Mouse (Mus musculus) midbrain, postnatal 0 days (tissue): Measurements from ENCODE around the gene Tbxa2r. TPM values are rescaled to one million over a fixed set of nuclear protein-coding genes. Genes with fewer than 3 reads are reported as not detected.

ENCODE experiments used
- ATAC-seq: fragments of 200-750 bp; cut with Nextera tagmentation; 2 replicates; pipeline ENCODE4 v1.8.0; 2017; ENCODE audit warnings: moderate number of reproducible peaks, mild to moderate bottlenecking, moderate TSS enrichment, moderate library complexity; ENCODE audit not compliant: low FRiP score
- DNase-seq: peaks from one replicate; pipeline ENCODE4 v3.0.0-alpha.2; 2015; ENCODE audit warnings: low spot score
- H3K27ac ChIP-seq: fragments of 300-500 bp; sonication (generic); 2 replicates; pipeline ENCODE4 v1.5.1; 2014; ENCODE audit warnings: low read depth, mild to moderate bottlenecking, low read length, mixed read lengths
- H3K27me3 ChIP-seq: fragments of 300-500 bp; sonication (generic); 2 replicates; pipeline ENCODE4 v1.6.1; 2014; ENCODE audit warnings: low read length, control low read depth, mixed read lengths; ENCODE audit not compliant: insufficient read depth
- H3K36me3 ChIP-seq: fragments of 300-500 bp; sonication (generic); 2 replicates; pipeline ENCODE4 v1.6.1; 2014; ENCODE audit warnings: low read length, control low read depth, mixed read lengths; ENCODE audit not compliant: insufficient read depth
- H3K4me1 ChIP-seq: fragments of 300-500 bp; sonication (generic); 2 replicates; pipeline ENCODE4 v1.6.1; 2014; ENCODE audit warnings: mild to moderate bottlenecking, control low read depth, antibody characterized with exemption, low read length, mixed read lengths; ENCODE audit not compliant: insufficient read depth
- H3K4me2 ChIP-seq: fragments of 300-500 bp; sonication (generic); 2 replicates; pipeline ENCODE4 v1.6.1; 2014; ENCODE audit warnings: low read depth, mild to moderate bottlenecking, low read length, mixed read lengths; ENCODE audit not compliant: poor library complexity, severe bottlenecking
- H3K4me3 ChIP-seq: fragments of 300-500 bp; sonication (generic); 2 replicates; pipeline ENCODE4 v1.5.1; 2014; ENCODE audit warnings: low read depth, mild to moderate bottlenecking, low read length, moderate library complexity
- H3K9ac ChIP-seq: fragments of 300-500 bp; sonication (generic); replicated peaks from 2 replicates; pipeline ENCODE4 v1.6.1; 2014; ENCODE audit warnings: mild to moderate bottlenecking, low read length, moderate library complexity, mixed read lengths; ENCODE audit not compliant: poor library complexity, severe bottlenecking
- H3K9me3 ChIP-seq: fragments of 300-500 bp; sonication (generic); 2 replicates; pipeline ENCODE4 v1.6.1; 2016; ENCODE audit warnings: low read length, control low read depth
- CTCF ChIP-seq: IDR thresholded peaks from 2 replicates; pipeline ENCODE4 v1.5.1; 2016; ENCODE audit warnings: antibody characterized with exemption, mild to moderate bottlenecking
- WGBS: fragments of 180-500 bp; shearing (Covaris S2); extraction: QIAGEN DNeasy Blood & Tissue Kit; methylation state at CpG from one replicate; pipeline ENCODE4 v1.1.7; 2014; 5-methylcytosine and 5-hydroxymethylcytosine counted together
- polyA plus RNA-seq: library from polyadenylated mRNA; unstranded; fragments of >200 nt; fragmentation: Nextera tagmentation; extraction: Ambion mirVana; gene quantifications from 2 replicates; pipeline ENCODE4 v1.2.1, GENCODE M21; 2015
- total RNA-seq: library from RNA; depleted of rRNA; stranded (reverse); fragments of >200 nt; gene quantifications from 2 replicates; pipeline ENCODE4 v1.2.3, GENCODE M21; 2014

Gene Tbxa2r
- total and polyA plus RNA-seq, 2 experiments from 2014 or later, result 3.8 to 7.0 TPM

GRCm38 (mm10) chr10:81378553-81379182 lies 50.1 kb downstream of the Tbxa2r start:
- Histone ChIP-seq H3K9ac (peak overlapping the region; percentile 89), H3K4me1 (peaks cover 12% of the 10 kb centered on the region), H3K4me3 (peak overlapping the region; percentile 79), H3K27ac (peak overlapping the region; percentile 13), H3K36me3 (peaks cover 5% of the 10 kb centered on the region), H3K27me3 (no peaks in the 10 kb centered on the region), H3K4me2 (peak overlapping the region; percentile 87), H3K9me3 (no peaks in the 10 kb centered on the region)
- TF ChIP-seq CTCF, result peak; percentile 45
- ATAC-seq (peak; percentile 97), DNase-seq (peak; percentile 100)
- WGBS, result under 1% methylated on average over 46 of the region's 46 CpGs

GRCm38 (mm10) chr10:81379183-81379553 lies 50.6 kb downstream of the Tbxa2r start:
- Histone ChIP-seq H3K4me2 (peak overlapping the region; percentile 87), H3K27ac (peak overlapping the region; percentile 13), H3K9ac (peak overlapping the region; percentile 15), H3K4me1 (peaks cover 12% of the 10 kb centered on the region), H3K4me3 (peak overlapping the region; percentile 79), H3K36me3 (peaks cover 4% of the 10 kb centered on the region), H3K27me3 (no peaks in the 10 kb centered on the region), H3K9me3 (no peaks in the 10 kb centered on the region)
- 56% methylated on average over 3 of the region's 3 CpGs for WGBS
- no peak; the same call in 1 of the 2 replicates for ATAC-seq
- no peak for DNase-seq
- no peak for TF ChIP-seq CTCF

GRCm38 (mm10) chr10:81379809-81380378 lies 51.4 kb downstream of the Tbxa2r start:
- no peak for ATAC-seq
- 93% methylated on average over 6 of the region's 6 CpGs for WGBS

GRCm38 (mm10) chr10:81382039-81382438 lies 53.5 kb downstream of the Tbxa2r start:
- Histone ChIP-seq H3K4me1 (peaks cover 15% of the 10 kb centered on the region), H3K4me2 (no peak overlapping the region), H3K27ac (no peak overlapping the region), H3K27me3 (no peaks in the 10 kb centered on the region), H3K4me3 (no peak overlapping the region), H3K9ac (no peak overlapping the region), H3K36me3 (peaks cover 10% of the 10 kb centered on the region), H3K9me3 (no peaks in the 10 kb centered on the region)
- DNase-seq (no peak), ATAC-seq (no peak)
- WGBS, result 93% methylated on average over 5 of the region's 5 CpGs
- no peak for TF ChIP-seq CTCF

More at GRCm38 (mm10) chr10:81379809-81380378, 51.4 kb downstream of the Tbxa2r start:
- no peak for TF ChIP-seq CTCF
- Histone ChIP-seq H3K9me3 (no peaks in the 10 kb centered on the region), H3K9ac (no peak overlapping the region), H3K27me3 (no peaks in the 10 kb centered on the region), H3K27ac (no peak overlapping the region), H3K4me2 (no peak overlapping the region), H3K4me3 (no peak overlapping the region), H3K4me1 (peaks cover 12% of the 10 kb centered on the region), H3K36me3 (peaks cover 4% of the 10 kb centered on the region; the same call in 1 of the 2 replicates)
- no peak for DNase-seq

GRCm38 (mm10) chr10:81383802-81384604 lies 55.5 kb downstream of the Tbxa2r start, which contains the start of the genes Dohh and Gm48551:
Dohh (plus strand) TSS chr10:81384428.
Gm48551 (plus strand) TSS chr10:81384466.
- ATAC-seq (peak; percentile 93), DNase-seq (peak; percentile 100)
- H3K4me3 ChIP-seq, result peak within 1 kb of the TSS; percentile 86
- no peaks in the 10 kb centered on the region for H3K9me3 ChIP-seq
- 4% methylated on average over 51 of the region's 54 CpGs for WGBS
- no peaks in the 10 kb centered on the region for H3K27me3 ChIP-seq
- H3K4me2 ChIP-seq, result peak within 1 kb of the TSS; percentile 83
- H3K4me1 ChIP-seq, result peaks cover 10% of the 10 kb centered on the region
- peak; percentile 21 for TF ChIP-seq CTCF
- peak within 1 kb of the TSS; percentile 91 for H3K27ac ChIP-seq
- peak within 1 kb of the TSS; percentile 93 for H3K9ac ChIP-seq
- peaks cover 28% of the 10 kb centered on the region for H3K36me3 ChIP-seq
